Mouse (Mus musculus): ENCODE measurements around the gene Treml1. TPM values are rescaled to one million over a fixed set of nuclear protein-coding genes. Genes with fewer than 3 reads are reported as not detected.
A peak's percentile ranks its signal among the peaks of the same experiment; 100 is the strongest.

The Treml1 gene
- polyA plus RNA-seq, 1 experiment from 2014 or later = not detected

GRCm38 (mm10) chr17:48360462-48360861 lies 746 bp downstream of the Treml1 start:
- no peak for ATAC-seq (ENCODE audit: low FRiP score, low TSS enrichment)

GRCm38 (mm10) chr17:48362346-48362745 lies 2.6 kb downstream of the Treml1 start:
- Histone ChIP-seq H3K9me3 (ENCODE audit: control insufficient read depth, low read length) (no peaks in the 10 kb centered on the region), H3K4me1 (replicated peaks; ENCODE audit: control insufficient read depth, insufficient read depth) (no peaks in the 10 kb centered on the region), H3K4me3 (ENCODE audit: low read depth, low read length) (no peak overlapping the region), H3K36me3 (ENCODE audit: control insufficient read depth, insufficient read depth, low read length) (no peaks in the 10 kb centered on the region), H3K27ac (replicated peaks) (no peak overlapping the region), H3K4me2 (replicated peaks; ENCODE audit: low read depth) (no peak overlapping the region), H3K27me3 (ENCODE audit: control insufficient read depth, insufficient read depth, low read length) (no peaks in the 10 kb centered on the region), H3K9ac (ENCODE audit: low read length) (no peak overlapping the region)
- DNase-seq (ENCODE audit: low spot score) (no peak), ATAC-seq (ENCODE audit: low FRiP score, low TSS enrichment) (no peak)
- TF ChIP-seq CTCF (IDR thresholded peaks at IDR 0.05; ENCODE audit: low read depth) (no peak), EP300 (optimal IDR thresholded peaks at IDR 0.05) (no peak)
- WGBS = 46% methylated on average over 3 of the region's 3 CpGs

More at GRCm38 (mm10) chr17:48360462-48360861, 746 bp downstream of the Treml1 start:
- H3K4me2 ChIP-seq (replicated peaks; ENCODE audit: low read depth) = no peak overlapping the region
- H3K4me3 ChIP-seq (ENCODE audit: low read depth, low read length) = no peak overlapping the region
- WGBS = 52% methylated on average over 4 of the region's 4 CpGs
- no peak overlapping the region for H3K9ac ChIP-seq (ENCODE audit: low read length)
- TF ChIP-seq EP300 (optimal IDR thresholded peaks at IDR 0.05) (no peak), CTCF (IDR thresholded peaks at IDR 0.05; ENCODE audit: low read depth) (no peak)
- no peaks in the 10 kb centered on the region for H3K4me1 ChIP-seq (replicated peaks; ENCODE audit: control insufficient read depth, insufficient read depth)
- H3K36me3 ChIP-seq (ENCODE audit: control insufficient read depth, insufficient read depth, low read length) = no peaks in the 10 kb centered on the region
- no peak for DNase-seq (ENCODE audit: low spot score)
- H3K27ac ChIP-seq (replicated peaks) = no peak overlapping the region
- no peaks in the 10 kb centered on the region for H3K9me3 ChIP-seq (ENCODE audit: control insufficient read depth, low read length)
- H3K27me3 ChIP-seq (ENCODE audit: control insufficient read depth, insufficient read depth, low read length) = no peaks in the 10 kb centered on the region

GRCm38 (mm10) chr17:48362966-48363365 lies 3.2 kb downstream of the Treml1 start:
- TF ChIP-seq CTCF (IDR thresholded peaks at IDR 0.05; ENCODE audit: low read depth) = no peak
- TF ChIP-seq EP300 (optimal IDR thresholded peaks at IDR 0.05) = no peak
- 58% methylated on average over 8 of the region's 8 CpGs for WGBS
- H3K9ac ChIP-seq (ENCODE audit: low read length) = no peak overlapping the region
- no peaks in the 10 kb centered on the region for H3K36me3 ChIP-seq (ENCODE audit: control insufficient read depth, insufficient read depth, low read length)
- no peaks in the 10 kb centered on the region for H3K4me1 ChIP-seq (replicated peaks; ENCODE audit: control insufficient read depth, insufficient read depth)
- H3K27ac ChIP-seq (replicated peaks) = no peak overlapping the region
- no peak overlapping the region for H3K4me3 ChIP-seq (ENCODE audit: low read depth, low read length)
- no peak for DNase-seq (ENCODE audit: low spot score)
- no peak overlapping the region for H3K4me2 ChIP-seq (replicated peaks; ENCODE audit: low read depth)
- ATAC-seq (ENCODE audit: low FRiP score, low TSS enrichment) = no peak
- no peaks in the 10 kb centered on the region for H3K9me3 ChIP-seq (ENCODE audit: control insufficient read depth, low read length)
- no peaks in the 10 kb centered on the region for H3K27me3 ChIP-seq (ENCODE audit: control insufficient read depth, insufficient read depth, low read length)

- Histone ChIP-seq H3K4me1 (replicated peaks; ENCODE audit: control insufficient read depth, insufficient read depth) (no peaks in the 10 kb centered on the region), H3K36me3 (ENCODE audit: control insufficient read depth, insufficient read depth, low read length) (no peaks in the 10 kb centered on the region), H3K9me3 (ENCODE audit: control insufficient read depth, low read length) (no peaks in the 10 kb centered on the region), H3K9ac (ENCODE audit: low read length) (no peak overlapping the region), H3K4me3 (ENCODE audit: low read depth, low read length) (no peak overlapping the region), H3K4me2 (replicated peaks; ENCODE audit: low read depth) (no peak overlapping the region), H3K27ac (replicated peaks) (no peak overlapping the region), H3K27me3 (ENCODE audit: control insufficient read depth, insufficient read depth, low read length) (no peaks in the 10 kb centered on the region)
- ATAC-seq (ENCODE audit: low FRiP score, low TSS enrichment) (no peak), DNase-seq (ENCODE audit: low spot score) (no peak)
- 64% methylated on average over 6 of the region's 6 CpGs for WGBS
- TF ChIP-seq CTCF (IDR thresholded peaks at IDR 0.05; ENCODE audit: low read depth) (no peak), EP300 (optimal IDR thresholded peaks at IDR 0.05) (no peak)
Observed at GRCm38 (mm10) chr17:48363421-48363965, 3.8 kb downstream of the Treml1 start.

- no peaks in the 10 kb centered on the region for H3K36me3 ChIP-seq (ENCODE audit: control insufficient read depth, insufficient read depth, low read length)
- H3K27me3 ChIP-seq (ENCODE audit: control insufficient read depth, insufficient read depth, low read length) = no peaks in the 10 kb centered on the region
- no peaks in the 10 kb centered on the region for H3K9me3 ChIP-seq (ENCODE audit: control insufficient read depth, low read length)
- no peak overlapping the region for H3K4me3 ChIP-seq (ENCODE audit: low read depth, low read length)
- H3K4me2 ChIP-seq (replicated peaks; ENCODE audit: low read depth) = no peak overlapping the region
- H3K27ac ChIP-seq (replicated peaks) = no peak overlapping the region
- no peaks in the 10 kb centered on the region for H3K4me1 ChIP-seq (replicated peaks; ENCODE audit: control insufficient read depth, insufficient read depth)
- no peak for TF ChIP-seq CTCF (IDR thresholded peaks at IDR 0.05; ENCODE audit: low read depth)
- no peak for TF ChIP-seq EP300 (optimal IDR thresholded peaks at IDR 0.05)
- DNase-seq (ENCODE audit: low spot score) (no peak), ATAC-seq (ENCODE audit: low FRiP score, low TSS enrichment) (no peak; the same call in 1 of the 2 replicates)
- 74% methylated on average over 9 of the region's 9 CpGs for WGBS
- no peak overlapping the region for H3K9ac ChIP-seq (ENCODE audit: low read length)
Observed at GRCm38 (mm10) chr17:48365511-48366155, 5.9 kb downstream of the Treml1 start.

- Histone ChIP-seq H3K4me3 (ENCODE audit: low read depth, low read length) (no peak overlapping the region), H3K27ac (replicated peaks) (no peak overlapping the region), H3K4me2 (replicated peaks; ENCODE audit: low read depth) (no peak overlapping the region), H3K27me3 (ENCODE audit: control insufficient read depth, insufficient read depth, low read length) (no peaks in the 10 kb centered on the region), H3K4me1 (replicated peaks; ENCODE audit: control insufficient read depth, insufficient read depth) (no peaks in the 10 kb centered on the region), H3K9me3 (ENCODE audit: control insufficient read depth, low read length) (no peaks in the 10 kb centered on the region), H3K36me3 (ENCODE audit: control insufficient read depth, insufficient read depth, low read length) (no peaks in the 10 kb centered on the region), H3K9ac (ENCODE audit: low read length) (no peak overlapping the region)
- peak; percentile 54; the same call in 1 of the 2 replicates for ATAC-seq (ENCODE audit: low FRiP score, low TSS enrichment)
- WGBS = 72% methylated on average over 5 of the region's 5 CpGs
- TF ChIP-seq EP300 (optimal IDR thresholded peaks at IDR 0.05) (no peak), CTCF (IDR thresholded peaks at IDR 0.05; ENCODE audit: low read depth) (no peak)
- DNase-seq (ENCODE audit: low spot score) = no peak
Observed at GRCm38 (mm10) chr17:48366806-48367205, 7.1 kb downstream of the Treml1 start.

All from stomach, postnatal 0 days (tissue).